Mouse (Mus musculus) CD4-positive, CD25-positive, alpha-beta regulatory T cell, adult 4 months (primary cell): ENCODE data around the gene Immp2l. TPM values are rescaled to one million over a fixed set of nuclear protein-coding genes. Genes with fewer than 3 reads are reported as not detected.

ENCODE experiments used
- ATAC-seq: one replicate; pipeline ENCODE4 v1.8.0; 2017
- polyA plus RNA-seq, 2 experiments: library from polyadenylated mRNA; unstranded; fragments of 100-300 nt; shearing (Covaris generic); gene quantifications; one replicate each; pipeline ENCODE4 v1.2.1; 2017

Gene Immp2l
- polyA plus RNA-seq, 2 experiments from 2014 or later: 22.5 to 38.8 TPM

GRCm38 (mm10) chr12:41438446-41438845, 414.6 kb downstream of the Immp2l start:
- no peak for ATAC-seq

- no peak for ATAC-seq
Observed at GRCm38 (mm10) chr12:41468374-41468991, 444.6 kb downstream of the Immp2l start.

- no peak for ATAC-seq
Observed at GRCm38 (mm10) chr12:41469096-41469801, 445.4 kb downstream of the Immp2l start.

- ATAC-seq: no peak
Observed at GRCm38 (mm10) chr12:41481486-41481885, 457.6 kb downstream of the Immp2l start.

GRCm38 (mm10) chr12:41483091-41483592, 459.3 kb downstream of the Immp2l start:
- ATAC-seq: no peak

- ATAC-seq: peak; percentile 15
Observed at GRCm38 (mm10) chr12:41483593-41484451, 459.9 kb downstream of the Immp2l start.

GRCm38 (mm10) chr12:41484689-41485511, 461.0 kb downstream of the Immp2l start:
- peak; percentile 31 for ATAC-seq

GRCm38 (mm10) chr12:41485512-41486215, 461.8 kb downstream of the Immp2l start:
- peak; percentile 56 for ATAC-seq

- peak; percentile 25 for ATAC-seq
Observed at GRCm38 (mm10) chr12:41486331-41486730, 462.4 kb downstream of the Immp2l start, which contains the start of gene Lrrn3. Gene Lrrn3 (minus strand): TSS chr12:41486431.

- ATAC-seq: peak; percentile 56
Observed at GRCm38 (mm10) chr12:41487005-41487404, 463.1 kb downstream of the Immp2l start.

- peak; percentile 73 for ATAC-seq
Observed at GRCm38 (mm10) chr12:41494620-41495019, 470.7 kb downstream of the Immp2l start.

- ATAC-seq: peak; percentile 98
Observed at GRCm38 (mm10) chr12:41500049-41500820, 476.3 kb downstream of the Immp2l start.

GRCm38 (mm10) chr12:41508610-41509009, 484.7 kb downstream of the Immp2l start:
- no peak for ATAC-seq

- ATAC-seq: no peak
Observed at GRCm38 (mm10) chr12:41510588-41510987, 486.7 kb downstream of the Immp2l start.

- no peak for ATAC-seq
Observed at GRCm38 (mm10) chr12:41518897-41519296, 495.0 kb downstream of the Immp2l start.

GRCm38 (mm10) chr12:41520326-41520725, 496.4 kb downstream of the Immp2l start:
- no peak for ATAC-seq

- no peak for ATAC-seq
Observed at GRCm38 (mm10) chr12:41521671-41522070, 497.8 kb downstream of the Immp2l start.

- ATAC-seq: no peak
Observed at GRCm38 (mm10) chr12:41526688-41527087, 502.8 kb downstream of the Immp2l start.

GRCm38 (mm10) chr12:41528410-41528809, 504.5 kb downstream of the Immp2l start:
- ATAC-seq: no peak

GRCm38 (mm10) chr12:41539989-41540388, 516.1 kb downstream of the Immp2l start:
- no peak for ATAC-seq

- no peak for ATAC-seq
Observed at GRCm38 (mm10) chr12:41551578-41551977, 527.7 kb downstream of the Immp2l start.
